Mouse (Mus musculus) retina, postnatal 1 day (tissue): ENCODE measurements around the gene Map3k10.

ENCODE experiments used
- DNase-seq: peaks from one replicate; pipeline ENCODE4 v3.0.0-alpha.2; 2012

The Map3k10 gene

DNA sequence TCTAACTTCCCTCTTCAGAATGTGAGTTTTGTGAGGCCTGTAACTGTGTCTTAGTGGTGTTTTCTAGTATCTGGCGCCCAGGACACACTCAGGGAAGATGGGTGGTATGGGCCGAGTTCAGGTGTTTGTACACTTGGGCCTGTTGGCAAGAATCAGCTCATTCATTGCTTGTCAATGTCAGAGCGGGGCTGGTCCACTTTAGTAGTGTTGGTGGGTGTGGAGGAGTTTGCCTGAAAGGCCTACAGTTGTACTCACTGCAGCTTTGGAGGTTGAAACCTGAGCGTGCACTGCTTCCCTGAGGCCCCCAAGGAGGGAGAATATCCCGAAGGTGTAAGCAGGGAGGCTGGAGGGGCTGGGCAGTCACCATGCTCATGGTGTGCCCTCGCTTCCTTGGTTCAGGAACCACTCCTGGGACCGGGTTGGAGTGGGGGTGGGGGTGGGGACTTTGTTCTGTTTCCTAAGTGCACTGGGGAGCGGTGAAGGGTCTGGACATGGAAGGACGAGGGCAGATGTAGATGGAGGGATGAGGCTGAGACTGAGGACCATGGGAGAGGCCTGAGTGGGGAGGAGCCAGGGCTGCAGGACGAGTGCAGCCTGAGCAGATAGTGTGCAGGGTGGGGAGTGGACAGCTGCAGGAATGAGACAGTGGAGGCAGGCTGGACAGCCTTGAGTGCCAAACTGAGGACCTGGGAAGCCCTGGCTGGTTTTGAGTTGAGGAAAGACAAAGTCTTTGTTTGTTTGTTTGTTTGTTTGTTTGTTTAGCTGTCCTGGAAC lies 67.7 kb downstream of the Map3k10 start:
- DNase-seq = no peak
